Comparison of ENCODE assay signal across 15 mouse cellular contexts in the genomic region with DNA sequence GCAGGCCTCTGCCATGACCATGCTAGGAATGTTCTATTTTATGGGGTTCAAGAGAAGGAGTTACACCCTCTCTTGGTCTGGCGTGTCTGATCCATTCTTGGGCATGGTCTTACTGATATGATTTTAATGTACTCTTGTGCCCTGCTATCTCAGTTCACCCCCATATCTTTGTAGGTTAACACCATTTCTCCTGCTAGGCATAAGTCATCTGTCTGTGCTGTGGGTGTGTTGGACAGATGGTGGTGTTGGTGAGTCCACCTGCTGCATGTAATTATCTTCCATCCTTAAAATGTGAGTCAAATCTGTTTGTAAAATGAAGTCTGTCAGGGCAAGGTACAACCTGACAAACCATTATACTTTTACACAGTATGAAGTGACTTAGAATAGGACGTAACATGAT.
"Had no signal": no experiment of that assay in that cellular context is flagged by ENCODE, and none has a peak within 500 bp of the region (broad histone marks: within the 10 kb centered on the region; RNA-seq: fewer than 3 reads in every experiment).

No protein-coding gene starts in this region.

- H3K9ac ChIP-seq: kidney, embryonic 15.5 days; limb, embryonic 12.5 days; lung, embryonic 15.5 days; midbrain, embryonic 13.5 days; neural tube, embryonic 12.5 days; stomach, embryonic 15.5 days had no signal

- H3K4me3 ChIP-seq: kidney, embryonic 15.5 days; left cerebral cortex, adult 2 months; limb, embryonic 12.5 days; lung, embryonic 15.5 days; midbrain, embryonic 13.5 days; neural tube, embryonic 12.5 days; stomach, embryonic 15.5 days had no signal

- H3K4me1 ChIP-seq: kidney, embryonic 15.5 days; limb, embryonic 12.5 days; lung, embryonic 15.5 days; stomach, embryonic 15.5 days had no signal

- H3K36me3 ChIP-seq: lung, embryonic 15.5 days; neural tube, embryonic 12.5 days; stomach, embryonic 15.5 days had no signal

- H3K9me3 ChIP-seq: kidney, embryonic 15.5 days; limb, embryonic 12.5 days; lung, embryonic 15.5 days; midbrain, embryonic 13.5 days; neural tube, embryonic 12.5 days; stomach, embryonic 15.5 days had no signal

- DNase-seq: kidney, adult 2 months; kidney, postnatal 14 days; lung, postnatal 14 days; right cerebral cortex, postnatal 4 days; thymus, adult 2 months; thymus, postnatal 25 days had no signal

- ATAC-seq: intestine, embryonic 16.5 days; midbrain, embryonic 13.5 days had no signal

- H3K27ac ChIP-seq: kidney, embryonic 15.5 days; left cerebral cortex, adult 2 months; limb, embryonic 12.5 days; lung, embryonic 15.5 days; macrophage; neural tube, embryonic 12.5 days; stomach, embryonic 15.5 days had no signal

- H3K4me2 ChIP-seq: kidney, embryonic 15.5 days; limb, embryonic 12.5 days; lung, embryonic 15.5 days; midbrain, embryonic 13.5 days; neural tube, embryonic 12.5 days; stomach, embryonic 15.5 days had no signal

- H3K27me3 ChIP-seq: kidney, embryonic 15.5 days; limb, embryonic 12.5 days; lung, embryonic 15.5 days; midbrain, embryonic 13.5 days; neural tube, embryonic 12.5 days; stomach, embryonic 15.5 days had no signal
